18 mouse cellular contexts compared by ENCODE assay signal in the genomic region with DNA sequence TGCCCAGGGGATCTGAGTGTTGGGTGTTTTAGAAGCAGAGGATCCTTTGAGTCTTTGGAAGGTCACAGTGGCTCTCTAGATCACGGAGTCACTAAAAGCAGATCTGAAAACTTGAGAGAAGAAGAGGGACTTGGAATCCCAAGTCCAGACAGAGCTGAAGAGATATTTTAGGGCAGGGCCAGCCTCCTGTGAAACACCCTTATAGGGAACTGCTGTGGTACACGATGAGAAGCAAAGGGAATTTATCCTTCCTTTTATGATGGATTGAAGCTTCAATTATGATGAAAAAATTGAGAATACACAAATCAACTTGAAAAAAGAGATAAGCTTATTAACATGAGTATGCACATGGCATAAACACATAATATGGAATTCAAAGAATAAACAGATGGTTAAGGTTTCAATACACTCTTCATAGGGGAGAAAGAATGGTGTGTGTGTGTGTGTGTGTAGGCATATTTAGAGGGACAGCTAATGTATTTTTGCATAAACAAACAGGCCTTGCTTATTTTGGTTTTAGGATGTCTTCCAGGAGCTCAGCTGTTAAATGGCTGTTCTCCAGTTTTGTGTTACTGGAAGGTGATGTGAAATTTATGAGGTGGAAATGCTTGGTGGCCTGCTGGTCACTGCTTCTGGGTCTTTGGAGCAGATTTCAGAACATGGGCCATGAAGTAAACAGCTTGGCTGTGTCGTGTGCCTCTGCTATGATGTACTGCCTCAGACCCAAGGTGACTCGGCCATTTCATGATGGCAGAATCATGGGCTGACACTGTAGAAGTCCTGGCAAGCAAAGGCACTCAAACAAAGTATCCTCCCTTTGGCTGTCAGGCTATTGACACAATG.
DNase-seq lines count a peak whose midpoint lies in the region; ATAC-seq and TF ChIP-seq lines count a peak whose summit lies in the region.
"Had no signal": no experiment of that assay in that cellular context is flagged by ENCODE, and none has a peak within 500 bp of the region (broad histone marks: within the 10 kb centered on the region; RNA-seq: fewer than 3 reads in every experiment).

No protein-coding gene starts in this region.

- H3K27me3 ChIP-seq in hindbrain, postnatal 0 days (ENCODE audit: insufficient read depth, low read length) = no peaks in the 10 kb centered on the region
- H3K27me3 ChIP-seq in hindbrain, embryonic 12.5 days = no peaks in the 10 kb centered on the region
- no peaks in the 10 kb centered on the region for H3K27me3 ChIP-seq in intestine, embryonic 16.5 days (replicated peaks; ENCODE audit: control insufficient read depth, insufficient read depth, low read length)
- H3K27me3 ChIP-seq: embryonic facial prominence, embryonic 13.5 days; midbrain, embryonic 12.5 days; neural tube, embryonic 13.5 days had no signal

- TF ChIP-seq CTCF in hindbrain, postnatal 0 days (IDR thresholded peaks at IDR 0.05; ENCODE audit: low read depth) = no peak
- no peak for TF ChIP-seq CTCF in left cerebral cortex, adult 2 months (IDR thresholded peaks at IDR 0.05)

- WGBS in hindbrain, postnatal 0 days = 73% methylated on average over 4 of the region's 4 CpGs
- WGBS in hindbrain, embryonic 12.5 days = 90% methylated on average over 4 of the region's 4 CpGs
- 58% methylated on average over 4 of the region's 4 CpGs for whole genome bisulfite sequencing in intestine, embryonic 16.5 days

- H3K4me2 ChIP-seq in hindbrain, postnatal 0 days (ENCODE audit: low read depth, low read length) = no peak overlapping the region
- H3K4me2 ChIP-seq in hindbrain, embryonic 12.5 days (replicated peaks) = no peak overlapping the region
- H3K4me2 ChIP-seq in intestine, embryonic 16.5 days (ENCODE audit: low read depth, low read length) = no peak overlapping the region
- H3K4me2 ChIP-seq: embryonic facial prominence, embryonic 13.5 days; midbrain, embryonic 12.5 days; neural tube, embryonic 13.5 days had no signal

- H3K27ac ChIP-seq in hindbrain, postnatal 0 days = no peak overlapping the region
- no peak overlapping the region for H3K27ac ChIP-seq in hindbrain, embryonic 12.5 days
- H3K27ac ChIP-seq in intestine, embryonic 16.5 days (ENCODE audit: low read length) = peak overlapping the region; percentile 38; the same call in 1 of the 2 replicates
- H3K27ac ChIP-seq in left cerebral cortex, adult 2 months = no peak overlapping the region
- H3K27ac ChIP-seq: embryonic facial prominence, embryonic 13.5 days; heart, adult 2 months; macrophage; midbrain, embryonic 12.5 days had no signal

- no peak overlapping the region for H3K4me3 ChIP-seq in hindbrain, postnatal 0 days (ENCODE audit: low read length)
- H3K4me3 ChIP-seq in hindbrain, embryonic 12.5 days = no peak overlapping the region
- H3K4me3 ChIP-seq in intestine, embryonic 16.5 days (ENCODE audit: low read length) = no peak overlapping the region
- H3K4me3 ChIP-seq in left cerebral cortex, adult 2 months = no peak overlapping the region
- H3K4me3 ChIP-seq: embryonic facial prominence, embryonic 13.5 days; heart, adult 2 months; midbrain, embryonic 12.5 days; neural tube, embryonic 13.5 days had no signal

- peaks cover 5% of the 10 kb centered on the region; the same call in 1 of the 2 replicates for H3K4me1 ChIP-seq in hindbrain, postnatal 0 days (ENCODE audit: insufficient read depth, low read length)
- peaks cover 14% of the 10 kb centered on the region for H3K4me1 ChIP-seq in hindbrain, embryonic 12.5 days
- no peaks in the 10 kb centered on the region for H3K4me1 ChIP-seq in intestine, embryonic 16.5 days (ENCODE audit: control insufficient read depth, insufficient read depth, low read length)

- no peak overlapping the region for H3K9ac ChIP-seq in hindbrain, postnatal 0 days (replicated peaks; ENCODE audit: low read length)
- H3K9ac ChIP-seq in hindbrain, embryonic 12.5 days = no peak overlapping the region
- no peak overlapping the region for H3K9ac ChIP-seq in intestine, embryonic 16.5 days (ENCODE audit: low read depth, low read length)
- H3K9ac ChIP-seq: embryonic facial prominence, embryonic 13.5 days; forebrain, postnatal 0 days; midbrain, embryonic 12.5 days; neural tube, embryonic 13.5 days had no signal

- no peaks in the 10 kb centered on the region for H3K9me3 ChIP-seq in hindbrain, postnatal 0 days (ENCODE audit: low read length)
- H3K9me3 ChIP-seq in hindbrain, embryonic 12.5 days (replicated peaks) = no peaks in the 10 kb centered on the region
- H3K9me3 ChIP-seq in intestine, embryonic 16.5 days (ENCODE audit: control insufficient read depth, low read length) = no peaks in the 10 kb centered on the region
- H3K9me3 ChIP-seq: embryonic facial prominence, embryonic 13.5 days; midbrain, embryonic 12.5 days; neural tube, embryonic 13.5 days had no signal

- no peaks in the 10 kb centered on the region for H3K36me3 ChIP-seq in hindbrain, postnatal 0 days (ENCODE audit: insufficient read depth, low read length)
- no peaks in the 10 kb centered on the region for H3K36me3 ChIP-seq in hindbrain, embryonic 12.5 days
- no peaks in the 10 kb centered on the region for H3K36me3 ChIP-seq in intestine, embryonic 16.5 days (ENCODE audit: control insufficient read depth, insufficient read depth, low read length)
- H3K36me3 ChIP-seq: embryonic facial prominence, embryonic 13.5 days; midbrain, embryonic 12.5 days; neural tube, embryonic 13.5 days had no signal

- no peak for ATAC-seq in hindbrain, postnatal 0 days
- no peak for ATAC-seq in hindbrain, embryonic 12.5 days (ENCODE audit: low FRiP score)
- ATAC-seq in intestine, embryonic 16.5 days = no peak
- ATAC-seq: forebrain, postnatal 0 days had no signal

- DNase-seq in hindbrain, postnatal 0 days (ENCODE audit: low spot score) = peak; percentile 22
- DNase-seq in kidney, postnatal 36 days = peak; percentile 8 to 31
- peak; percentile 61 for DNase-seq in lung, postnatal 36 days
- no peak for DNase-seq in layer of hippocampus, adult 8-10 months (ENCODE audit: low spot score in 2 of 2)
- no peak for DNase-seq in left cerebral cortex, adult 2 months (ENCODE audit: extremely low spot score in 1 of 2, low spot score in 2 of 2)
- no peak for DNase-seq in spleen, adult 12 weeks (ENCODE audit: low spot score)
- DNase-seq: adrenal gland, postnatal 36 days; cerebellum, adult 8-10 months; forebrain, postnatal 0 days; heart, adult 2 months; left cerebral cortex, postnatal 4 days; right cerebral cortex, postnatal 14 days had no signal

- intact Hi-C loops in left cerebral cortex, adult 2 months (cut with DNase I) = no loop called here

Comparison
In these comparisons a context has a peak if more than half of its experiments do, and no peak if none do; other contexts are left out.
1. DNase-seq: peak in hindbrain, postnatal 0 days (single experiment), kidney, postnatal 36 days (2 of 2) and lung, postnatal 36 days (single experiment); none in layer of hippocampus, adult 8-10 months (0 of 2), left cerebral cortex, adult 2 months (0 of 2) and spleen, adult 12 weeks (single experiment).